Mouse (Mus musculus) left cerebral cortex, postnatal 25 days (tissue): ENCODE data around the gene Caln1. TPM values are rescaled to one million over a fixed set of nuclear protein-coding genes. Genes with fewer than 3 reads are reported as not detected.

Source experiments
- DNase-seq, 2 experiments: peaks; one replicate each; pipeline ENCODE4 v3.0.0; 2022; ENCODE audit warnings: low spot score in 2 of 2, mixed read lengths in 1 of 2
- intact Hi-C: fragments of 180-260 bp; cut with DNase I; formaldehyde crosslinking; loops from one replicate; pipeline ENCODE4 v1.15.1; 2025
- total RNA-seq, 2 experiments: library from RNA; stranded (reverse); gene quantifications; 2 replicates each; pipeline ENCODE4 v1.2.3; 2021

Gene Caln1
- total RNA-seq, 2 experiments from 2014 or later = 130 to 154 TPM

DNA sequence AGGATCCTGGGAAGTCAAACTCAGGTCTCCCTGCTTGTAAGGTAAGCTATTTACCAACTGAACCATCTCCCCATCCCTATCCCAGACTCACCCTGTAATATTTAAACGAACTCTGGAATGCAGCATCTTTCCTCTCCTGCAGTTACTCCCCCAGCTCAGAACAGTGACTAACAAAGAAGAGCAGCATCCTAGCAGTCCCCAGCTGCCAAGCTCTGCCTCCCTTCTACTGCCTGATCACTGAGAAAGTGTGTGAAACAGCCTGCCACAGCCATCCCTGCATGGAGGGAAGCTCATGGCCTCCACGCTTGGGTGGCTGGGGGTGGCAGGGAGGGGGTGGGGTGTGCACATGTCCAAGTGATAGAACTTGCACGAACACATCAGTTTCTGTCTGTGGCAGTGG lies 303.3 kb downstream of the Caln1 start:
- peak; percentile 24 to 67 for DNase-seq

DNA sequence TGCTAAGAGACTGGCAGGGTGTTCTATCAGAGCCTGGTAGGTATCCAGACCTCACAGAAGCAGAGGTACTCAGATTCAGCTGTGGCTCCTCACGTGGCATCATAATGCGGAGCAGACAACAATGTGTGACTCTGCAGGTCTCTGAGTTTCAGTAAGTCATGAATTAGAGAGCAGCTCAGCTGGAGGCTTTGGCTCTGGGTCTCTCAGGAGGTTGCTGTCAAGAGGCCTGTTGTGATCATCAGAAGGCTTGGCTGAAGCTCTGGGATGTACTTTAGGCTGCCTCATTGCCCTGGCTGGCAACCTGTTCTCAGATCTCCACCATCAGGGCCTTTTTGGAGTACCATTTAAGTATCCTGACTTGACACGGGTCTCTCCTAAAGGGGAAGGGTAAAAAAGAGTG lies 303.8 kb downstream of the Caln1 start:
- intact Hi-C loops = loop anchor here (10.0 kb wide), 1 partner anchor 108 kb away; no protein-coding TSS in a partner anchor
- DNase-seq = no peak

More for the DNA sequence above, 303.3 kb downstream of the Caln1 start:
- intact Hi-C loops = loop anchor here (10.0 kb wide), 1 partner anchor 108 kb away; no protein-coding TSS in a partner anchor

DNA sequence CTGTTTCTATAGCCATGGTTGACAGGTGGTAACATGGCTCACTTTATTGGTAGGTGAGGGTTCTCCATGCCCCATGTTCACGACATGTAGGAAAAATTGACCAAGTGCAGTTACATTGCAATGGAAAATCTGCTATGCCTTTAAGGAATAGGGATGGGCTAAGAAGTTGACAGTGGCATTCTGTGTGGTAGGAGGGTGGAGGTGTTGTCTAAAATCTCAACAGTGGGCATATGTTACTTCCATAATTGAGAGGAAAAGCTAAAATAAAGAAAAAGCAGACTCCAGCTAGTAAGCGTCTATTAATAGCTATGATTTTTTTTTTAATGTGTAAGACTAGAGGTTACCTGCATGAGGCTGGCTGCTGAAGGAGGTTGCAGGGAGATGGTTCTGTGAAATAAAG lies 308.6 kb downstream of the Caln1 start:
- intact Hi-C loops = loop anchor here (5.0 to 10.0 kb wide), 2 partner anchors 113 to 231 kb away; no protein-coding TSS in a partner anchor
- peak in 1 of 2 experiments; percentile 60 for DNase-seq

DNA sequence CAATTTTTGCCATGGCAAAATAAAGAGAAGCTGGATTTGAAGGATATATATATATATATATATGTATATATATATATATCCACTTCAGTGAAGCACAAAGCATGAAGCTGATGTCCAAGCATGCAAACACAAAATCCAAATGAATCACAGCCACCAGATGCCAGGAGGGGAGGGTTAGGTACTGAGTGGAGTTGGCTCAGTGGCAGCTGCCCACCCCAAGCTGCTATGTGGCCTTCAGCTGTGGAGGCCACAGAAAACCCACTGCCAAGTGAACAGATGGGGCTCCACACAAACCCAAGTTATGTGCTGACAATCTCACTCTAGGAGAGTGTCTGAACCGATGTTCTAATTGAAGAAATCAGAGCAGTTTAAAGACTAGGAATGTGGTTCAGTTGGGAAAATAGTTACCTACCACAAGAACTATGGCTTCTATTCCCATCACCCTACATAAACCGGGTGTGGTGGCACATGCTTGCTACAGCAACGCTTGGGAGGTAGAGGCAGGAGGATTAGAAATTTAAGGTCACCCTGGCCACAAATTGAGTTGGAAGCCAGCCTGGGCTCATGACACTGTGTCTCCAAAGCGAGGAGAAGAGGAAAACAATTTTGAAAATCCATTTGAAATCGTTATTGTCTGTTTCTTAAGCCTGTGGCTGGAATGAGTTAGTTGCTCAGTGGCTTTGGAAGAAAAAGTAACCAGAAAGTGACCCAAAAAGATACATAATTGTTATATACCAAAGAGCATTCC lies 316.8 kb downstream of the Caln1 start:
- peak; percentile 57 to 91 for DNase-seq
- intact Hi-C loops = loop anchor here (5.0 kb wide), 1 partner anchor 104 kb away; no protein-coding TSS in a partner anchor

DNA sequence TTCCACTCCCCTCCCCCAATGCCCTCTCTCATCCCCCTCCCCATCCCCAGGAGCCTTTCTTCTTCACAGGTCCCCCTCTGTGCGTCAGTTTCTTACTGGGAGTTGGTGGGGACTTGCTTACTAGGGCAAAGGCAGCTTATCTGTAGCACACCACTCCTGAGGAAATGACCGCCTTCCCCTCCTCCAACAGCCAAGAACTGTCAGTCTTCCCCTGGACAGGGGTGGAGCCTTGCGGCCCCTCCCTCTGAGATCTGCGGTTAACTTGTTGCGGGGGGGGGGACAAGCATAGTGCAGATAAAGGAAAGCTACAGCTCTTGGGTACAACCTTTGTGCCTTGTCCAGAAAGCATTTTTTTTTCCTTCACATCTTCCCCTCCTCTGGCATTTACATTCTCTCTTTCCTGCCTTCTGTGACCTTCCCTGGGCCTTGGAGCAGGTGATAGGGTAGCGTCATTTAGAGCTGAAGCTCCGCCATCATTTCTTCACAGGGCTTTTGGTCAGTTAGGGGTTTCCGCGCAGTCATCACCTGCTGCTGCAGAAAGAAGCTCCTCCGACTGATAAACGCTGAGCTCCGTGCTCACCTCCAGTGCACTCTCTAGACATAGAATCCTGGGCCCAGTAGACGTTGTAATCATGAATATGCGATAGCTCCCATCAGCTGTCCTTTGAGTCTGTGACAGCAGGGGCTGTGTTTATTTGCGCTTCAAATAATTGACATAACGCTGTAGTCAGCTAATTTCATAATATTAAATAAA lies 319.3 kb downstream of the Caln1 start:
- intact Hi-C loops = loop anchor here (5.0 kb wide), 1 partner anchor 106 kb away; no protein-coding TSS in a partner anchor

DNA sequence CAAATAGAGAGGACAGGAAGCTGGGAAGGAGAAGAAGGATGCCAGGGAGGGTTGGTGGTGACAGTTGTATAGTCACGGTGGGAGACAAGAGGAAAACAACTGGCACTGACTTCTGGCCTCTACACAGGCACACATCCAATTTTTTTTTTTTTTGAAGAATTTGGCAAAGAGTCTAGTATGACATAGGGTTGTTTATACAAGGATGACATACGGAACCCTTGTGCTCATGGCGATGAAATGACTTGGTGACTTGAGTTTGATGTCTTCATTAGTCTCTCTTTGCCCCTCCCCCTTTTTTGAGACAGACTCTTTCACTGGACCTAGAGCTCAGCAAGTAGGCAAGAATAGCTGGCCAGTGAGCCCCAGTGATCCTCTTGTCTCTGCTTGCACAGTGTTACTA lies 322.1 kb downstream of the Caln1 start:
- intact Hi-C loops = no loop called here
- DNase-seq = no peak

More for the DNA sequence above, 319.3 kb downstream of the Caln1 start:
- DNase-seq = no peak

DNA sequence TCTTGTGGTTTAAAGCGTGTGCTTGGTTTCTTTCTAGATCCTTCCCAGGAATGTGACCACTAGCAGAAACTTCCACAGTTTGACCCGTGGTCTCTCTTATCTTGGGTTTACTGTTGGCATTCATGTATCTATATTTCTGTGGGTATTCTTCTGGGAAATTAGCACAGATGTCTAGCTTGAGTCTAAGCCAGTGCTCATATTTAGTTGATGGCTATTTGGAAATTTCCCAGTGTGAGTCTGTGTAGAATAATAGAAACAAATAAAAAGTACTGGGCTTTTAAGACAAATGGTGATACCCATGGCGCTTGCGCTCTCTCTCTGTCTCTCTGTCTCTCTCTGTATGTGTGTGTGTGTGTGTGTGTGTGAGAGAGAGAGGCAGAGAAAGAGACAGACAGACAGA lies 330.2 kb downstream of the Caln1 start:
- no peak for DNase-seq
- intact Hi-C loops = no loop called here

DNA sequence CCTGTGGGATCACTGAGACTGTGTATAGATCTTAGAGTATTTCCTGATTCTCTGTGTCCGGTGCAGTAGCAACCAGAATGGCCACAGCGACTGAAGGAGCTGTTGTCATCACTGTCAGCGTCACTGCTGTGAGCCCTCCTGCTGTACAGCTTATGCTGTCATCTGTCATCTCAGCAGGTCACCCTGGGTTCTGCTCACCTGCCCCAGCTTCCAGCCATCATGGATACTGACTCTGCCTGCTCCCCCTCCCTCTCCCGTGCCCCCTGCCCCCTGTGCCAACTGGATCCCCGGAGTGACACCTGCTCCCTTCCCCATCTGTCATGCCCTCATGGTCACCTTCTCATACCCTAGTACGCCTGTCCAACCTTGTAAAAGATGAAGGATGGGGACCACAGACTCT lies 332.5 kb downstream of the Caln1 start:
- no peak for DNase-seq
- intact Hi-C loops = no loop called here

DNA sequence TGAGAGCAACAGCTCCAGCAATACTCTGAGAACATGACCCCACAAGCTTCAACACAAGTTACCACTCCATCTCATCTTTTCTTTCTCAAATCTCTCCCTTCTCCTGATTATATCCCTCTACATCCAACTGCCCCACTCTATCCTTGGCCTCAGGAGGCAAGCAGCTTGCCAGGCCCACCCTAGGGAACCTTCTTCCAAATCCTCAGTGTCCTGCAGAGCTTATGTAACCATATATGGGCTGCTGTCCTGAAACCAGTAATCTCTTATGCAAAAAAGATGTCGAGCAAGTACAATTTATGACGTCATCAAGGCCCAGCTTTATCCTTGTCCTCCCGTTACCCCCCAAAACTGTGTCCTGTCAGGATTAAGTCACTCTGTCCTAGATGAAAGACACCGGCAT lies 333.1 kb downstream of the Caln1 start:
- DNase-seq = no peak
- intact Hi-C loops = no loop called here

DNA sequence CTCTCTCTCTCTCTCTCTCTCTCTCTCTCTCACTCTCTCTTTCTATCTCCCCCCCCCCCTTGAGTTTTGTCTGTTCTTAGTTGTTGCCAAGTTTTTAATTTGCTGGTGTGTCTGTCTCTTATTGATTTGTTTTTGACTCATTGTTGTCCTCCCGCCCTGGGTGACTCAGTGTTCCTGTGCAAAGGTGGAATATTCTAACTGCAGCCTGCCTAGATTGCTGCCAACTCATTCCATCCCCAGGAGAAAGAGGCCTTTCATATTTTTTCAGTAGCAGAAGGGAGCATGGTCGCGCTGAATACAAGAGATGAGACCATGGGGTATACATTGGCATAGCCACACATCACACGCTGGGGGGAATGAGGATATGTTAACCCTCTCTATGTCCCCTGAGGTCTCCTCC lies 335.6 kb downstream of the Caln1 start:
- DNase-seq = no peak
- intact Hi-C loops = no loop called here

DNA sequence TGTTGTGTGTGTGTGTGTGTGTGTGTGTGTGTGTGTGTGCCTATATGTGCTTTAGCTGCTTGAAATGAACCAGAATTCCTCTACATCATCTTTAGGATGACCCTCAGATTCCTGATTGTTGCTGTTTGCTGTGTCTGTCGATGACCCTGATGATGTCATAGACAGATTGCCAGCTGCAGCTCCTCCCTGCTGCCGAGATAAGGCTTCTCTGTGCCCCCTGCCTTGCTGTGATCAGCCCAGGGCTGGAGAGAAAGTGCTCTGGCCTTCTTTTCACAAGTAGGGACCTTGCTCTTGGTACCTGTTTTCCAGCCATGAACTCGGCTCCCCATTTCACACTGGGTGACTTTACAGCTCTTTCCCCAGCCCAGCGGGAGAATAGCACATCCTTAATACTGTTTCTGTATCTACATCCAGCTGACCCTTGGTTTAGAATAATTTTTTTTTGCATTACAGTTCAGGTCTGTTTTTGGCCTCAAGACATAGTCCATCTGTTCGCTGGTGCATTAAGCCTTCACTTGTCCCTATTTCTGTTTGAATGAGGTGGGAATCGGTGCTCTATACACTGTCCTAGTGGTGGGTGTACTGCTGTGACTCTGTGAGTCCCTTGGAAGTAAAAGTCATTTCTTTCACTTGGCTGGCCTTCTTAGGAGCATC lies 337.1 kb downstream of the Caln1 start:
- intact Hi-C loops = no loop called here
- no peak for DNase-seq

DNA sequence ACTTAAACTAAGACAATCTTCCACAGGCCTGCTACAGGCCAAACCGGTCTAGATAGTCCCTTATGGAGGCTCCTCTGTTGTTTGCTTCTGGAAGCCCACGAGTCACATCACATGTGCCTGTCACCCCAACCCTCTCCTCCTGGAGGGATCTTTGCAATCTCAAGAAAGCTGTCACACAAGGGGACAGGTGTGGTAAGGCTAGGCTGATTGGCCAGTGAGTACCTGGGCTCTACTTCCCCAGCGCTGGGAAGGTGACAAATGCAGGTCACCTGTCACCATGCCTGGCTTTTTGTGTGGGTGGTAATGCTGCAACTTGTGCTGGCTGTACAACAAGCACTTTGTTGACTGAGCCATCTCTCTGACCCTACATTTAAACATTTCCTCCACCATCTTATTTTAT lies 338.5 kb downstream of the Caln1 start:
- DNase-seq = no peak
- intact Hi-C loops = no loop called here

DNA sequence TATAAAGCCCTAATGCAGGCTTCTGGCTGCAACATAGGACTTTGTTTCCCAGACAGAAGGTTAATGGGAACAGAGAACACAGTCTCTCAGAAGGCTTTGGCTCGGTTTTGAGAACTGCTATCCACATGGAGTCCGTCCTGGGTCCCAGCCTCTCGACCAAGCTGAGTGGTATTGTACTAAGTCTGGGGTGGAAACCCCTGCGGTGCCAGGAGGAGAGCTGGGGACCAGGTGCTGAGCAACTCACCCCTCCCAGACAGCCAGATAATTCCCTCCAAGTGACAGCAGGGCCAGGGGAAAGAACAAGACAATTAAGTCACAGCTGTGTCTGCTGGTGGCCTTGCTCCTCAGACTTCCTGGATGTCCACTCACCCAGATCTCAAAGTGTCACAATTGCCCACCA lies 339.4 kb downstream of the Caln1 start:
- intact Hi-C loops = no loop called here
- DNase-seq = no peak

DNA sequence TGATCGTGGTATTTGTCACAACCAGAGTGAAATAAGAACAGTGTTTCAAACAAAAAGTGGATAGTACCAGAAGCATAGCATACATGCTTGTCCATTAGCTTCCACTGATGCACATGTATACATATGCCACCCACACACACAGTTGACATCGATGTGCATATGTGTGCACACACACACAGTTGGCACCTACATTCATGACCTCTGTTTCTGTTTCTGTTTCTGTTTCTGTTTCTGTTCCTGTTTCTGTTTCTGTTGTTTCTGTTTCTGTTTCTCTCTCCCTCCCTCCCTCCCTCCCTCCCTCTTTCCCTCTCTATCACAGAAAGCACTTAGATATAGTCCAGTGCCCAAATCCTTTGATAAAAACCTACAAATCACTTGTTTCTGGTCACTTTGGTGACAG lies 342.4 kb downstream of the Caln1 start:
- no peak for DNase-seq
- intact Hi-C loops = no loop called here

DNA sequence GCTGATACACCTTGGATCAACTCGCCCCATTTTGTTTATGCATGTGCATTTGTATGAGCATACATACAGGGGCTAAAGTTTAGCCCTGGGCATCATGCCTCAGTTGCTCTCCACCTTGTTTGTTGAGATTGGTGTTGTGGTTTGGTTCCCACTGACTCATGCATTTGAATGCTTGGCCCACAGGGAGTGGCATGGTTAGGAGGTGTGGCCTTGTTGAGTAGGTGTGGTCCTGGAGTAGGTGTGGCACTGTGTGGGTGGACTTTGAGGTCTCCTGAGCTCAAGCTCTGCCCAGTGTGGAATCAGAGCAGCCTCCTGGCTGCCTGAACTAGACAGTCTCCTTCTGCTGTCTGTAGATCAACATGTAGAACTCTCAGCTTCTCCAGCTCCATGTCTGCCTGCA lies 343.0 kb downstream of the Caln1 start:
- intact Hi-C loops = no loop called here
- no peak for DNase-seq

DNA sequence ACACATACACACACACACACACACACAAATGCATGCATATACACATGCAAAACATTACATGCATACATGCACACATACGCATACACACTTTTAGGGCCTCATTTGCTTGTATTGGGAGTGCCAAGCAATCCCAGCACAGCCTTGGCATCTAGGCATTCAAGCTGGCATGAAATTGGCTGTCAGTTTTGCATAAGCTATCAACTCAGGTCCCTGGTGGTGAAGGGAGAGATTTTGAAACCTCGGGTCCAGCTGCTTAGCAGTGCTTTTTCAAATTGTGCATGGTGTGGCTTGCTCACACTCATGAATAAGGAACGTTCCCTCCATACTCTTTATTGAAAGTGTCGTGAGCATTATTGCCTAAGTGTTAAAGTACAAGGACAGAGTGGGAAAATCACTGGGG lies 345.9 kb downstream of the Caln1 start:
- no peak for DNase-seq

DNA sequence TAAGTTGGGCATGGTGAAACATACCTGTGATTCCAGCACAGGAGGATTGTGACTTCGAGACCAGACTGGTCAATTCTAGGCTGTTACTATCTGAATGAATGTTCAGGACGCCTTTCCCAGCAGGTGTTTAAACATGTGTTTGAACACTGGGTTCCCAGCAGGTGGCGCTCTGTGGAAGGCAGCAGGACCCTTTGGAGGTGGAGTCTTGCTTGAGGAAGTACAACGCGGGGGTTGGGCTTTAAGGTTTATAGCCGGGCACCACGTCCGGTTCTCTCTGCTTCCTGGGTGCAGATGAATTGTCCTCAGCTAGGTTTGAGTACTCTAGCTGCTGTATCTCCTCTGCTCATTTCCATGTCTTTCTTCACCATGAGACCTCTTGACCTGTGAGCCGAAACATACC lies 349.1 kb downstream of the Caln1 start:
- intact Hi-C loops = no loop called here

More for the DNA sequence above, 345.9 kb downstream of the Caln1 start:
- intact Hi-C loops = no loop called here

DNA sequence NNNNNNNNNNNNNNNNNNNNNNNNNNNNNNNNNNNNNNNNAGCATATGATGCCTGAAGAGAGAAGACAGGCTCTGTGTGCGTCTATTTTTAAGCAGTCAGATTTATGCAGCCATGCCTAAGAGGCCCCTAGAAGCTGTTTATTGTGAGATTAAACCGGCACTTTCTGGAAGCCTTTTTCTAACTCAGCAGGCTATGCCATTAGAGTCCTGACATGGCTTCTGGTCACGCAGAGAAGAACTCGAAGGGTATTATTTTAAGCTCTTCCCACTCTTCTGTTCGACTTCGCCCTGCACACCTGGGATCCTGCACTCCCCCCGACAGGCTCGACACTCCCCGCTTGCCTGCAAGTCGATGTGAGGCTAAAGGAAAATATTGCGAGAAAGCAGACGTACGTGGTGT lies 372.9 kb downstream of the Caln1 start:
- intact Hi-C loops = no loop called here
- DNase-seq = no peak

More for the DNA sequence above, 349.1 kb downstream of the Caln1 start:
- DNase-seq = no peak

DNA sequence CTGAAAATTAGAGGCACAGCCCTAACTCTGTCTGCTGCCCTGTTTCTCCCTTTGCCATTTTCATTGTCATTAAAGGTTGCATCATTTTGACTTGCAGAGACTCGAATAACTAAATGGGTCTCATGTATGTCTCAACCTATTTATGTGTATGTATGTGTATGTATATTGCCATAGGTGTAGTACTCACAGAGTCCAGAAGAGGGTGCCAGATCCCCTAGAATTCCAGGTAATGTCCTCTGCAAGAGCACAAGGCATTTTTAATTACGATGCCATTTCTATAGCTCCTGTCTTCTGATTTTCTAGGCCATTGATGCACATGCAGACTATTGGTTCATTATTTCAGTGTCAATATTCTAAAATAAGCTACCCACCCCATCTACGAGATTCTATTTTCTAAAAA lies 388.3 kb downstream of the Caln1 start:
- intact Hi-C loops = no loop called here
- DNase-seq = no peak

DNA sequence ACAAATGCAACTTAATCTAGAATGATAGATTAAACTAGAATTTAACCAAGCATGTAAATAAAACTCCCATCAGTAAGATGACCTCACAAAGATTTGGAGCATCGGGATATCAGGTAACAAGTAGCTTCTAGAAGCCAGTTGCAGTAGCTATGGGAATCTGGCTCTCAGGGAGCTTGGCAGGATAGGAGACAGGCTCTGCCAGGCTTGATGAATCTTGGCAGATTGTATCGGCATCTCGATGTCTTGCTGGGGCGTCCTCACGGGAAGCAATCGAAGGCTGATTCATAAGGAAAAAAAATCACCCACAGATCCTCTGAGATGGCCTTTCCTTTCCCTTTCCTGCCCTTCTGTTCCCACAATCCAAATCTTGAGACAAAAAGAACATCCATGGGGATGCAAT lies 396.5 kb downstream of the Caln1 start:
- peak; percentile 26 to 74 for DNase-seq
- intact Hi-C loops = loop anchor here (1.0 kb wide), 1 partner anchor 34 kb away; no protein-coding TSS in a partner anchor
